Mouse (Mus musculus) E14TG2a.4 (cell line): ENCODE results near the gene Gsta3.

Source experiments
- H3K27me3 ChIP-seq: 2 replicates; pipeline ENCODE4 v1.6.1; 2014; ENCODE audit warnings: low read length, control low read depth; ENCODE audit not compliant: insufficient read depth
- H3K36me3 ChIP-seq: 2 replicates; pipeline ENCODE4 v1.6.1; 2014; ENCODE audit warnings: low read length, control low read depth; ENCODE audit not compliant: insufficient read depth
- H3K4me1 ChIP-seq: replicated peaks from 2 replicates; pipeline ENCODE4 v1.6.1; 2014; ENCODE audit warnings: low read depth, low read length, control low read depth
- H3K4me3 ChIP-seq: replicated peaks from 2 replicates; pipeline ENCODE4 v1.5.1; 2014; ENCODE audit warnings: mild to moderate bottlenecking, low read length
- H3K9me3 ChIP-seq: 2 replicates; pipeline ENCODE4 v1.6.1; 2014; ENCODE audit warnings: low read length, control low read depth
- CTCF ChIP-seq: conservative IDR thresholded peaks from 2 replicates; pipeline ENCODE4 v1.5.1; 2014; ENCODE audit warnings: low read length
- NANOG ChIP-seq: IDR thresholded peaks from 2 replicates; pipeline ENCODE4 v1.6.1; 2014; ENCODE audit warnings: borderline replicate concordance, low read length, mixed read lengths
- POU5F1 ChIP-seq: IDR thresholded peaks from 2 replicates; pipeline ENCODE4 v1.6.1; 2014; ENCODE audit warnings: low read length, borderline replicate concordance

The Gsta3 gene

DNA sequence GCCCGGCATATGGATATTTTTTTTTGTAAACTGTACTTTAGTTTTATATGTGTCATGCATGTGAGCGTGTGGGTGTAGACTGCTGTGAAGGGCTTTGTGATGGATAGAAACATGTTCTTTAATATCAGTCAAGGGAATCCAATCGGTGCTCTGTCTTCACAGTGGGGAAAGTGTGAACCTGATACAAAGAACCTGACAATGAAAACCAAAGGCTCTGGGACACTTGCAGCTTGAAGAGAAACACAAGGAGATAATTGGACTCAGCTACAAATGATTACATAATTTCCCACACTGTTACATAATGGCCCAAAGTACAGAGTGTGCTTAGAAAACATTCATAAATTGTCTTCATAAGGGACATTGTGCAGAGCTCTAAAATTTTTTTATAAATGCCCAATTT is 65.1 kb downstream of the Gsta3 start:
- H3K9me3 ChIP-seq: no peaks in the 10 kb centered on the region
- no peak overlapping the region for H3K4me3 ChIP-seq
- no peaks in the 10 kb centered on the region for H3K27me3 ChIP-seq
- no peaks in the 10 kb centered on the region for H3K36me3 ChIP-seq
- TF ChIP-seq POU5F1 (no peak), CTCF (no peak), NANOG (no peak)
- H3K4me1 ChIP-seq: no peaks in the 10 kb centered on the region

DNA sequence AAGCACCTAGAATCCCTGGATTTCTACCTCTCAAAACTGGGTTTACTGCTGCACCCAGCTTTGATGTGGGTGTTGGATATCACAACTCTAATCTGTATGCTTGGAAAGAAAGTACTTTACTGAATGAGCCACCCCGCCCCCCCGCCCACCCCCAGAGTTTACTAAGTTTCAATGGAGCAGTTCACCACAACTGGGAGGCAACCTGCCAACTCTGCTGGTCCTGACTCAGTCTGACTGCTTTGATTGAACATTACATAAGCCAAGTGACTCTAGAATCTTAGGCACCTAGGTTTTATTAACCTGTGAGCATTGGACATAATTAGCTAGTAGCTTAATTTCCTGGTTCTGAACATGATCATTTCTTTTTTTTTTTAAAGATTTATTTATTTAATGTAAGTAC is 73.9 kb downstream of the Gsta3 start:
- Histone ChIP-seq H3K27me3 (no peaks in the 10 kb centered on the region), H3K4me1 (no peaks in the 10 kb centered on the region), H3K9me3 (no peaks in the 10 kb centered on the region), H3K36me3 (no peaks in the 10 kb centered on the region), H3K4me3 (no peak overlapping the region)
- TF ChIP-seq POU5F1: no peak
- TF ChIP-seq NANOG: no peak
- TF ChIP-seq CTCF: no peak
